8 mouse cellular contexts compared by ENCODE assay signal in the genomic region with DNA sequence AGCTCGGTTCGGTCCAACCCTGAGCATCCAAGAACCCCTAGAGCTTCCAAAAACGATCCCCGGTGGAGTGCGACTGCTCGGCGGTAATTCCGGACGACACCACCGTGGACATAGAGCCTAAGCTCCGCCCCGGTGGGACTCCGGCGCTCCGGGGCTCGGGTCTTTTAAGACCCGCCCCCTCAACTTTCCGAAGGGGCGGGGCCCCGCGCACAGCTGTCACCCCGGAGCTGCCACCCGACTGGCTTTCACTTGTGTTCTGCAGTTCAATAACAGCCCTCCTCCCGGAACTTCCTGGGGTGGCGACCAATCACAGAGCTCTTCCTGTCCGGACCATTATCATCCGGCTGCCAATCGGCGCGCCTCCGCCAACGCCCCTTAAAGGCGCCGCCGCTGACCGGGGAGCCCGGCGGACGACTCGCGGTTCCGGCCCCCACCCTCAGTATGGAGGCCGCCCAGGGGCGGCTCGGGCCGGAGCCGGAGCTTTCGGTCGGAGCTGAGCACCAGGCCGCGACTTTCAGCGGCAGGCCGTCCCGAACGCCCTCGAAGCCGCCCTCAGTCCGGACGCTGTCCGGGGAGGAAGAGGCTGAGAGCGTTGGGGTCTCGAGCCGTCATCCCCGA. TPM values are rescaled to one million over a fixed set of nuclear protein-coding genes. Genes with fewer than 3 reads are reported as not detected.
DNase-seq lines count a peak whose midpoint lies in the region; ATAC-seq lines count a peak whose summit lies in the region.

A gene (plus strand): TSS at position 361 of the 618 bp plus-strand sequence.

- peak; percentile 98 for DNase-seq in CD4-positive helper T cell, adult 2 months (ENCODE audit: low read depth, low spot score)
- DNase-seq in brain, embryonic 18.5 days (ENCODE audit: low read depth, low spot score): peak; percentile 97
- peak; percentile 98 for DNase-seq in kidney, postnatal 14 days
- DNase-seq in liver, embryonic 13.5 days: peak; percentile 95
- peak; percentile 93 for DNase-seq in neural tube, embryonic 10.5 days (ENCODE audit: extremely low spot score, low spot score)

- under 1% methylated on average over 64 of the region's 64 CpGs for WGBS in heart, embryonic 13.5 days
- under 1% methylated on average over 63 of the region's 64 CpGs for WGBS in liver, embryonic 13.5 days (ENCODE audit: insufficient replicate concordance)
- WGBS in stomach, embryonic 16.5 days: under 1% methylated on average over 64 of the region's 64 CpGs

- no peaks in the 10 kb centered on the region for H3K27me3 ChIP-seq in heart, embryonic 13.5 days (replicated peaks)
- no peaks in the 10 kb centered on the region for H3K27me3 ChIP-seq in liver, embryonic 13.5 days
- H3K27me3 ChIP-seq in stomach, embryonic 16.5 days (ENCODE audit: control insufficient read depth, insufficient read depth, low read length): no peaks in the 10 kb centered on the region

- peak within 1 kb of the TSS; percentile 90 for H3K4me3 ChIP-seq in heart, embryonic 13.5 days
- H3K4me3 ChIP-seq in liver, embryonic 13.5 days (replicated peaks): peak within 1 kb of the TSS; percentile 96
- H3K4me3 ChIP-seq in stomach, embryonic 16.5 days (replicated peaks; ENCODE audit: low read length): peak within 1 kb of the TSS; percentile 93

- ATAC-seq in erythroid progenitor cell, adult 5-6 weeks (replicated peaks; ENCODE audit: low FRiP score, poor library complexity, severe bottlenecking): peak; percentile 84
- ATAC-seq in heart, embryonic 13.5 days (ENCODE audit: extremely low read depth, insufficient number of reproducible peaks, low FRiP score, low TSS enrichment): peak; percentile 85
- ATAC-seq in liver, embryonic 13.5 days (ENCODE audit: low read depth): peak; percentile 86
- ATAC-seq in stomach, embryonic 16.5 days (ENCODE audit: insufficient read depth, low FRiP score): peak; percentile 93

- no peaks in the 10 kb centered on the region for H3K9me3 ChIP-seq in heart, embryonic 13.5 days
- H3K9me3 ChIP-seq in liver, embryonic 13.5 days (replicated peaks): no peaks in the 10 kb centered on the region
- H3K9me3 ChIP-seq in stomach, embryonic 16.5 days (replicated peaks; ENCODE audit: control insufficient read depth, low read length): no peaks in the 10 kb centered on the region

- H3K36me3 ChIP-seq in heart, embryonic 13.5 days: 0 out of 2 replicates have a peak, but pooled peaks cover 2% of the 10 kb centered on the region
- H3K36me3 ChIP-seq in liver, embryonic 13.5 days: no peaks in the 10 kb centered on the region
- no peaks in the 10 kb centered on the region for H3K36me3 ChIP-seq in stomach, embryonic 16.5 days (ENCODE audit: control insufficient read depth, insufficient read depth, low read length)

- H3K9ac ChIP-seq in heart, embryonic 13.5 days: peak within 1 kb of the TSS; percentile 90
- peak within 1 kb of the TSS; percentile 97 for H3K9ac ChIP-seq in liver, embryonic 13.5 days
- H3K9ac ChIP-seq in stomach, embryonic 16.5 days (ENCODE audit: low read length): peak within 1 kb of the TSS; percentile 95

- peak within 1 kb of the TSS; percentile 96 for H3K27ac ChIP-seq in heart, embryonic 13.5 days (replicated peaks)
- H3K27ac ChIP-seq in liver, embryonic 13.5 days: peak within 1 kb of the TSS; percentile 91
- H3K27ac ChIP-seq in stomach, embryonic 16.5 days (ENCODE audit: low read length): peak within 1 kb of the TSS; percentile 94

- H3K4me1 ChIP-seq in heart, embryonic 13.5 days: peaks cover 32% of the 10 kb centered on the region
- peaks cover 43% of the 10 kb centered on the region for H3K4me1 ChIP-seq in liver, embryonic 13.5 days (replicated peaks)
- H3K4me1 ChIP-seq in stomach, embryonic 16.5 days (ENCODE audit: control insufficient read depth, insufficient read depth, low read length): peaks cover 18% of the 10 kb centered on the region

- peak within 1 kb of the TSS; percentile 92 for H3K4me2 ChIP-seq in heart, embryonic 13.5 days
- H3K4me2 ChIP-seq in liver, embryonic 13.5 days: peak within 1 kb of the TSS; percentile 99
- peak within 1 kb of the TSS; percentile 97 for H3K4me2 ChIP-seq in stomach, embryonic 16.5 days (ENCODE audit: low read depth, low read length)

RNA-seq across cellular contexts. Expression of the gene that starts here (rescaled TPM):
- total RNA-seq in erythroid progenitor cell, adult 5-6 weeks (2015; ENCODE audit: low replicate concordance): 2.9 and 4.7 TPM in 2 replicates
- total RNA-seq in erythroid progenitor cell, adult 5-6 weeks (2017; ENCODE audit: low replicate concordance): 2.2 and 3.1 TPM in 2 replicates
- polyA plus RNA-seq in heart, embryonic 13.5 days (2015; fragmentation: Nextera tagmentation; extraction: Ambion mirVana): 9.7 and 10.3 TPM in 2 replicates
- polyA plus RNA-seq in liver, embryonic 13.5 days (2015; fragmentation: Nextera tagmentation; extraction: Ambion mirVana): 3.5 TPM in 2 replicates
- 7.2 and 7.8 TPM in 2 replicates for polyA plus RNA-seq in stomach, embryonic 16.5 days (2015; fragmentation: Nextera tagmentation; extraction: Ambion mirVana)

Comparison
In these comparisons a context has a peak if more than half of its experiments do, and no peak if none do; other contexts are left out.
1. Peak in every context shown above with its lines: DNase-seq, ATAC-seq, H3K4me3 ChIP-seq and H3K27ac ChIP-seq.